Comparison of ENCODE assay signal across 9 mouse cellular contexts in the genomic region with DNA sequence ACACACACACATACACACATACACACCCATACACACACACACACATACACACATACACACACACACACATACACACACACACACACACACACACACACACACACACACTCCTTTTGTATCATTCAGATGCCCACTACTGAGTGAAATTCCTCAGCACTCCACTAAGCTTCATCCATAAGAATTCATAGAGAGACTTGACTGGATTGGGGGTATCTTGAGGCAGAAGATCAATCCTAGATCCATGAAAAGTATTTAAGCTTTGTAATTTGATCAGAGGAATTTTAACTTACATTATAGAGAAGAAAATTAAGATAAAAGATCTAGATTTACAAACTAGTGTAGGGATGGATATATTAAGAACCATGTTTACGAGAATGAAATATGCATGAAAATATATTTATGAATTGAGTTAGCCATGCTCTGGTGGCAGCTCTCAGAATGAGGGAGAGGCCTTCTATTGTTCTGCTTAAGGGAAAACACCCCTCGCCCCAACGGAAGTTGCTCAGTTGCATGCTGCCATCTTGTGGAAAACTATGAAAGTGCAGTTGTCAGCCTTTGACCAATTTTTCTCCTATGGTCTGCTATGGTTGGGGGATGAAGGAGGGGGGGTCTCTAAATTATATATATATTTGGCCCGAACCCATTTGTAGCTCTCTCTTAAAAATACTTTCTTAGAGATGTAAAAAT.
DNase-seq lines count a peak whose midpoint lies in the region; ATAC-seq and TF ChIP-seq lines count a peak whose summit lies in the region.
"Had no signal": no experiment of that assay in that cellular context is flagged by ENCODE, and none has a peak within 500 bp of the region (broad histone marks: within the 10 kb centered on the region; RNA-seq: fewer than 3 reads in every experiment).

No protein-coding gene starts in this region.

- H3K27me3 ChIP-seq in G1E (ENCODE audit: insufficient read depth, low read length), result no peaks in the 10 kb centered on the region
- H3K27me3 ChIP-seq in forebrain, embryonic 11.5 days (ENCODE audit: control insufficient read depth, insufficient read depth, low read length), result no peaks in the 10 kb centered on the region
- H3K27me3 ChIP-seq: limb, embryonic 15.5 days had no signal

- no peak overlapping the region for H3K4me3 ChIP-seq in G1E (ENCODE audit: low read depth, low read length)
- no peak overlapping the region for H3K4me3 ChIP-seq in bone marrow macrophage, adult 2 months (ENCODE audit: insufficient read depth, low read length)
- H3K4me3 ChIP-seq in forebrain, embryonic 11.5 days (ENCODE audit: low read depth, low read length), result no peak overlapping the region
- H3K4me3 ChIP-seq: limb, embryonic 15.5 days had no signal

- no peak for DNase-seq in G1E (ENCODE audit: low spot score)
- peak; percentile 78 for DNase-seq in forebrain, embryonic 11.5 days (ENCODE audit: low spot score)
- peak; percentile 74 to 75 for DNase-seq in heart, postnatal 36 days
- DNase-seq in kidney, postnatal 4 days, result peak; percentile 65 to 73
- DNase-seq in lung, postnatal 14 days, result peak; percentile 72
- peak; percentile 27 for DNase-seq in ovary, postnatal 36 days (ENCODE audit: low spot score)
- DNase-seq in thymus, postnatal 4 days, result peak; percentile 77

- 0 out of 2 replicates have a peak, but pooled peaks have one; percentile 26 for TF ChIP-seq CTCF in G1E (IDR thresholded peaks at IDR 0.05; ENCODE audit: low read depth, low read length)
- TF ChIP-seq CTCF in bone marrow macrophage, adult 2 months (IDR thresholded peaks at IDR 0.05; ENCODE audit: low read depth, low read length), result peak; percentile 70

- no peak overlapping the region for H3K4me2 ChIP-seq in forebrain, embryonic 11.5 days (ENCODE audit: low read depth, low read length, severe bottlenecking)
- H3K4me2 ChIP-seq: limb, embryonic 15.5 days had no signal

- intact Hi-C loops in heart, postnatal 36 days (cut with DNase I), result loop anchor here (1.0 to 5.0 kb wide), 3 partner anchors 138 to 516 kb away; a partner anchor contains a TSS

- no peaks in the 10 kb centered on the region for H3K9me3 ChIP-seq in G1E (replicated peaks)
- H3K9me3 ChIP-seq in forebrain, embryonic 11.5 days (ENCODE audit: control insufficient read depth, low read length), result no peaks in the 10 kb centered on the region
- H3K9me3 ChIP-seq: limb, embryonic 15.5 days had no signal

- 7% methylated on average over 4 of the region's 4 CpGs for WGBS in forebrain, embryonic 11.5 days

- no peak for ATAC-seq in G1E (ENCODE audit: extremely low read depth, insufficient number of reproducible peaks, low FRiP score, poor library complexity, severe bottlenecking)
- peak; percentile 88 for ATAC-seq in forebrain, embryonic 11.5 days (replicated peaks; ENCODE audit: low FRiP score)

- H3K36me3 ChIP-seq in G1E (replicated peaks), result no peaks in the 10 kb centered on the region
- no peaks in the 10 kb centered on the region for H3K36me3 ChIP-seq in forebrain, embryonic 11.5 days (ENCODE audit: control insufficient read depth, insufficient read depth, low read length)
- H3K36me3 ChIP-seq: limb, embryonic 15.5 days had no signal

- no peak overlapping the region for H3K27ac ChIP-seq in bone marrow macrophage, adult 2 months (ENCODE audit: insufficient read depth, low read depth, low read length)
- H3K27ac ChIP-seq in forebrain, embryonic 11.5 days (ENCODE audit: low read depth, low read length), result no peak overlapping the region
- H3K27ac ChIP-seq: limb, embryonic 15.5 days had no signal

- H3K4me1 ChIP-seq in G1E (ENCODE audit: insufficient read depth, low read depth, low read length), result no peaks in the 10 kb centered on the region
- peaks cover under 1% of the 10 kb centered on the region for H3K4me1 ChIP-seq in bone marrow macrophage, adult 2 months (ENCODE audit: control insufficient read depth, insufficient read depth, low read length)
- 0 out of 2 replicates have a peak, but pooled peaks cover 2% of the 10 kb centered on the region for H3K4me1 ChIP-seq in forebrain, embryonic 11.5 days (replicated peaks; ENCODE audit: control insufficient read depth, insufficient read depth, low read length)
- H3K4me1 ChIP-seq: limb, embryonic 15.5 days had no signal

- TF ChIP-seq POLR2A in bone marrow macrophage, adult 2 months (IDR thresholded peaks at IDR 0.05; ENCODE audit: borderline replicate concordance, low read depth, low read length), result no peak

- no peak overlapping the region for H3K9ac ChIP-seq in forebrain, embryonic 11.5 days (ENCODE audit: low read length)
- H3K9ac ChIP-seq: limb, embryonic 15.5 days had no signal
